Mouse (Mus musculus) frontal cortex, postnatal 14 days (tissue): ENCODE data around the gene Cxcl5.
"Not testable (repeated sequence)": the region's sequence is repeated elsewhere in the genome, so short reads cannot be mapped to it uniquely, and the experiment has no call there.

ENCODE experiments used
- DNase-seq, 2 experiments: peaks; one replicate each; pipeline ENCODE4 v3.0.0; 2022; ENCODE audit warnings: low spot score in 2 of 2

Cxcl5 gene

GRCm38 (mm10) chr5:90783697-90784096 lies 24.5 kb downstream of the Cxcl5 start:
- DNase-seq = no peak

DNA sequence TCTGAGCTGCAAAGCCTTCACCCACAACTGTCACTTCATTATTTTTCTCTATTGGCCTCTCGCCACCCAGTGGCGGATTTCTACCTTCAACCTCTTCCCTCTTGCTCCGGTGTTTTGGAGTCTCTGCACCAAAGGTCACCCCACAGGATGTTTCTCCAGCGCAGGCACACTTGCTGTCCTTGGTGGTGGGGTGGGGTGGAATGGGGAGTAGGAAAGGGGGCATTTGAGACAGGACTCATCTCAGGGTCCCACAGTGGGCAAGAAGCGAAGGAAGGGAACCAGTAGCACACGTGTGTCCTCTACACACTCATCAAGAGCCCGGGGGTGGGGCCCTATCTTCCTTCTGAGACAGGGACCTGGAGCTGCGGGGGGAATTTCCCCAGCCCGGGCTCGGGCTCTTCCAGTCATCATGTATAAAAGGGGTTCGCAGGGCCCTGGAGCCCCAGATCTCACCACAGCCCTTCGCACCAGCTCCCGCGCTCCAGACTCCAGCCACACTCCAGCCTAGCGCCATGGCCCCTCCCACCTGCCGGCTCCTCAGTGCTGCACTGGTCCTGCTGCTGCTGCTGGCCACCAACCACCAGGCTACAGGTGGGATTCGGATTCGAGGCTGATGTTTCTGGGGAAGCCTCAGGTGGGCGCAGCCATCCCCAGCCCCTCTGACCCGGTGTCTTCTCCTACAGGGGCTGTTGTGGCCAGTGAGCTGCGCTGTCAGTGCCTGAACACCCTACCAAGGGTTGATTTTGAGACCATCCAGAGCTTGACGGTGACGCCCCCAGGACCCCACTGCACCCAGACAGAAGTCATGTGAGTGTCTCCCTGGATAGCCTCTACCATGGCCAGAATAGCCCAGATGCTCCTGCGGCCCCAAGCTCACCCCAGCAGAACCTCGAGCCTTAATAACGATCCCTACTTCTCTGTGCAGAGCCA lies 26.8 kb downstream of the Cxcl5 start, which contains the start of gene Cxcl3:
TSS of gene Cxcl3 (plus strand) at position 445 of the 930 bp plus-strand sequence.
- DNase-seq = no peak

DNA sequence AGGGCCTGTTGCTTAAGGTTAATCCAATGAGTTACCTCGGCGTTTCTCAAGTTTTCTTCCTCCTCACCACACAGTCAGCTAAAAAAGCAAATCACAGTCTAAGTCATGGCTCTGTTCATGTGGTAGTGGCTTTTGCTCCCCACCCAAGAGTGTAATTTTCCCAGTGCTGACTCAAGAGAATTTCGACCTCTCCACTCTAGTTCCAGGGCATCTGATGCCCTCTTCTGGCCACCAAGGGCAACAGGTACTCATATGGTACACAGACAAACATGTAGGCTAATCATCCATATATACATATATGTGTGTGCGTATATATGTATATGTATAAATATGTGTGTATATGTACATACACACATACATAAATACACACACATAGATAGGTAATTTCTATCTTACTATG lies 29.0 kb downstream of the Cxcl5 start:
- no peak for DNase-seq

DNA sequence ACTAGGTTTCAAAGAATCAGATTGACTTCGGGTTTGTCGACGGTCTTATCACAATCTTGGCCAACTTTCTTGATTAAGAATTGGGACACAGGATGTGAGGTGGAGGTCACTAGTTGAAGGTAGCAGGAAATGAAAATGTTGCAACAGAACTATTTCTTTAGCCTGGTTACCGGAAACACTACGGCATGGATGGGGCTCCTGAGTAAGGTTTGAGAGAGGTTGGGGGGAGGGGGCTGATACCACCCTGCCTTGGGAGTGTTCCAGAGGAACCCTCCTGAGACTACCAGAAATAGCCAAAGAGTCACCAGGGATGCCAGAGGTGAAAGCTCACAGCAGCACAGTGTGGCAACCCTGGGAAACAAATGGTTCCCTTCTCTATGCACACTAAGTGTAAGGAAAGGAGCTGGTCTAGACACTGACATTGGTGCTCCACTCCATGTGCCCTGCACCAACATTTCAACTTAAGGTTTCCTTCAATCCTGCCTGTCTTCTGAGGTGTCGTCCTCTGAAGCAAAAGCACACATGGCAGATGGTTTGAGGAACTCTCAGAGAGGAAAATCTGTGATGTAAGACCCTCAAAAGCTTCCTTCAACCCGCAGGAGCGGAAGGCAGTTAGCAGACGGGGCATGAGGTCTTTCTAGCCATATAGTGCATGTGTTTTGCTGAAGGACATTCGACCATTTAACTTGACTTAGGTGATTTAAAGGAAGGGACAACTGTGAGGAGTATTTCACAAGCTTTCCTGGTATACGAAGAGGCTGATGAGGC lies 30.3 kb downstream of the Cxcl5 start:
- no peak for DNase-seq

DNA sequence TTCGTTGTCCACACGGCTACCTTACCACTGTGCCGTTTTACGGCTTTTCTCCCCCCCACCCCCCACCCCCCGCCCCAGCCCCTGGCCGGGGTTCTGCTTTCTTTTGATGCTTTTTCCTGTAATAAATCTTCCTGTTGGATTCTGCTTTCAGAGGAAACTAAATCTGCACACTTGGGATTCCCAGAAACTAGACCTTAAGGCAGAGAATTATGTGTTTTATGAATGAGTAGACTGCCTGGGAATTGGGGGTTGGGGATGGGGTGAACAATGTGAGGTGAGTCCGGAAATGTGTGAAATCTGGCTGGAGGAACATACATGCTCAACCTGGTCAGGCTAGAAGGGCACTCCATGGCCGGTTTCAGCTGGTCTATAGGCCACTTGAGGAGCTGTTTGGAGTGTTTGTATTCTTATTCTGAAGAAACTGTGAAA lies 30.9 kb downstream of the Cxcl5 start:
- DNase-seq = no peak

- no peak for DNase-seq
Observed at GRCm38 (mm10) chr5:90794195-90794625, 35.0 kb downstream of the Cxcl5 start, which contains the start of gene Cxcl15. TSS of gene Cxcl15 (plus strand) at chr5:90794534.

- not testable (repeated sequence) for DNase-seq
Observed at GRCm38 (mm10) chr5:90795392-90795791, 36.2 kb downstream of the Cxcl5 start.

GRCm38 (mm10) chr5:90804574-90804973 lies 45.4 kb downstream of the Cxcl5 start:
- DNase-seq = no peak

GRCm38 (mm10) chr5:90806050-90806449 lies 46.9 kb downstream of the Cxcl5 start:
- DNase-seq = no peak

- DNase-seq = no peak
Observed at GRCm38 (mm10) chr5:90807176-90807950, 48.2 kb downstream of the Cxcl5 start.
